Mouse (Mus musculus) monocyte, adult 2 months (primary cell): ENCODE data around the gene Dpm1.

Experiments used
- DNase-seq, 2 experiments: peaks; one replicate each; pipeline ENCODE4 v3.0.0; 2022; ENCODE audit warnings: low spot score in 2 of 2, low read depth in 1 of 2

Gene Dpm1

DNA sequence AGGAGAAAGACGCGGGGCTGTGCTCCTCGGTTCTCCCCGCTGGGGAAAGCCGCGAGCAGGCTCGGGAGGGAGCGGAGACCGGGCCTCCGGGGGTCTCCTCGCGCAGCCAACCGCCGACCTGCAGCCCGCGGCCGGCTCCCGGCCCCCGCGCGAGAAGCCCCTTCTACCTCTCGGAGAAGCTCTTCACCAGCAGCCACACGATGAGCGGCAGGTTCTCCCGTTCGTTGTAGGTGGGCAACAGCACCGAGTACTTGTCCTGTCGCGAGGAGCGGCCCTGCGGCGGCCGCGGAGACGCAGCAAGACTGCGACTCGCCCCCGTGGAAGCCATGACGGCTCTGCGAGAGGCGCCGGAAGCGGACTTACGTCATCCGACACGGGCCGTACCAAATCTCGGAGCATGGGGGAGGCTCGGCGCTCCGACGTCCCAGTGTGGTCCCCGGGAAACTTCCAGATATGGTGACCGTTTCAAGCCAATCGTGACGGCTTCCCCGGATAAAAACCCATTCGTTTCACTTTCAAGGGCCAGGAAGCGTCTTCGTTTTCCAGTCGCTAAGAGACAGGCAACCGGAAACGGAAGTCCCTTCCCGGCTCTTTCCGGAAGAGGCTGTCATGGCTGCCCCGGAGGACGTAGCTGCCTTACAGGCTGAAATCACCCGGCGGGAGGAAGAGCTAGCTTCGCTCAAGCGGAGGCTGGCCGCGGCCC, at the start of gene Dpm1, which contains the start of the genes Gm20716 and Mocs3:
TSS of gene Dpm1 (minus strand) at position 566 of the 703 bp plus-strand sequence.
TSS of gene Gm20716 (minus strand) at position 339 of the 703 bp plus-strand sequence.
TSS of gene Mocs3 (plus strand) at position 597 of the 703 bp plus-strand sequence.
- peak; percentile 64 to 84 for DNase-seq

DNA sequence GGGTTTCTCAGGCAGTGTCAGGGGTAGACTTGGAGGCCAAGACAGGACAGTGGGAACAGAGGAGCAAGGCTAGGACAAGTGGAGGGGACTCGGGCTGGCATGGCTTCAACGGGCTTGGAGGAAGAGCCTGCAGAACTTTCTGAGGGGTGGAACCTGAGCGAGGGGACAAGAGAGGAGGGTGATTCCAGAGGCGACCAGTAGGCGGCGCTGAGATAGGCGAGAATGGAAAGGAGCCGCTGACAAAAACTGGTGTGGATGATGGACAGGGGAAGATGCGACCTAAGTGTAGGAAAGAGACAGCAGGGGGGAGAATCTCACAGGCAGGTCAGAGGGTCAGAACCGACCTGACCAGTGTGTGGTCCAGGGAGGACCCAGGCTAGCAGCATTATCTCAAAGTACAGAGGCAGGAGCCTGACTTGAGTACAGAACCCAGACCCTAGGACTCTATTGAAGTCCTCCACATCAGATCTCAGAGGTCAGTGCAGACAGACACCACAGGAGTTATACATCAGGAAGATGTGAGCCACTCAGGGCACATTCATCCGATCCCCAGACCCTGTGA, 44.1 kb upstream of the Dpm1 start:
- DNase-seq = peak; percentile 22 to 60

- no peak for DNase-seq
These were observed 43.0 kb upstream of the Dpm1 start for GRCm38 (mm10) chr2:168273387-168273786.

GRCm38 (mm10) chr2:168268033-168268432, 37.6 kb upstream of the Dpm1 start:
- DNase-seq = no peak

DNA sequence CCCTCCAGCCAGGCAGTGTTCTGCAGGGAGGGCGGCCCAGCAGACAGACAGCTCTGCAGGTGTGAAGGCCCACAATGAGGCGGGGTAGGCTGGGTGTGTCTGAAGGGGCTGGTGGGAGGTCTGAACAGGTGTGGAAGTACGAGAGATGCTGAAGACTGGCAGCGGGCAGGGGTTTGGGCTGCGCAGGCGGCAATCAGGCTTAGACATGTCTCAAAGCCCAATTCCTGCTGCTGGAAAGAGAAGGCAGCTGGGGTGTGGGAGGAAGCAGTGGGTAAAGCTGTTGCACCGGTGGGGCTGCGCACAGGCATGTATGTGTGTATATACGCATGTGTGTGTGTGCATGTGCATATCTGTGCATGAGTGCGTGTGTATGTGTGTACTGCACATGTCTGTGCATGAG, 30.5 kb upstream of the Dpm1 start:
- no peak for DNase-seq

- DNase-seq = no peak
These were observed 29.7 kb upstream of the Dpm1 start for GRCm38 (mm10) chr2:168260124-168260523.

DNA sequence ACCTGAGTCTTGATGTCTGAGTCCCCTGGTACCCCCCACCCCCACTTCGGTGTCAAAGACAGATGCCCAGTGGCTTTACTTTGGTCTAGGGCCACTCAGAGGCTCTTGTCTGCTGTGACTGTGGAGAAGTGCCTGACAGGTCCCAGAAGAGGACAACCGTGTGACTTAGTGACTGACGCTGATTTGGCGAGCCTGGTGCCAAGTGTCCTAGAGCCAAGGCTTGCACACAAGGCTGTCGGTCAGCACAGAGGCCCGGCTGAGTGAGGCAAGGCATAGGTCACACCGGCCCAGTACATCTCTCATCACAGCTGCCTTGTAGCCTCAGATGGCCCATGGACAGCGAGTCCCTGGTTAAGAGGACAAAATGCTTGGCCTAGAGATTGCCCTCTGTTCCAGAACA, 28.7 kb upstream of the Dpm1 start:
- no peak for DNase-seq

- no peak for DNase-seq
These were observed 26.8 kb upstream of the Dpm1 start for GRCm38 (mm10) chr2:168257188-168257587.

- no peak for DNase-seq
These were observed 26.1 kb upstream of the Dpm1 start for GRCm38 (mm10) chr2:168256506-168256905.

DNA sequence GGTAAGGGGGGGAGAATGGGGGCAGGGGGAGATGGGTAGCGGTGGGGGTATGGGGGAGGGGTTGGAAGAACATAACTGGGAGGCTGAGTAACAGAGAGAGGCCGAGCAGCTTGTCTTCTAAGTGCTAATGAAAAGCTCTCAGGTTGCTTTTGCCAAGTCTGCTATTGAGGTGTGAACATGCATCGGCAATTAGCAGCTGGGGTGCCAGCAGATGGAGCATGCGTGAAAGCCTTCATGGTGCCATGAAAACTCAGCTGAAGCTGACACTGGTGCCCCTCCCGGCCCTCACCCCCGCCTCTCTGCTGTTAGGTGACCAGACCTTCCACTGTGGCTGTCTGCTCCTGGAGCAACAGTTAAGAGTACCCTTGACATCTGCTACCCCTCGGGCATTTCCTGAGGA, 23.4 kb upstream of the Dpm1 start:
- no peak for DNase-seq

DNA sequence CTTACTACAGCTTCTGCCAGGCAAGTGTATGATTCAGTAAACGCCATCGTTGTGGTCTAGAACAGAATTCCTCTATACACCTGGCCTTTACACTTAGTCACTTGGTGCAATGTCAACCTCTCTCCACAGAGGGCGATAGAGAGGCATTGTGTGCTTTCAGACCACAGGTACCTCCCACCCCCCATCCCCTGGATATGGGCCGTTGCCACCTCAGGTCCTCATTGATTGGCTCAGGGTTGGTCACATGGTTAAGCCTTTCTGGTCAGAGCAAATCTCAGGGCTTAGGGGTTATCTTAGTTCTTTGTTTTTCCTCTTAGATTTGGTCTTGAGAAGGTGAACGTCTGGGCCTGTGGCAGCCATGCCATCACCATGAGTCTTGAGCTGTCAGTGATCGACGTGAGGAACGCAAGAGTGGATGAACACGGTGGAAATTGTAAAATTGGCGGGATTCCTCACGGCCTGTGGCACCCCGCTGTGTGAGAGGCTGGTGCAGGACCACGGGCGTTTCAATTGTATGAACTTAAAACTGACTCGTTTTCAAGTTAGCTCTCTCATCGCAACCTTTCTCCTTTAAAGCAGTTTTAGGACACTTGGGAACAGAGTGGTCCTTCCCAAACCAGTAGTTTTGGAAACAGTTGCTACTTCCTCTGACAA, 22.4 kb upstream of the Dpm1 start:
- no peak for DNase-seq

- DNase-seq = peak; percentile 34 to 66
These were observed 19.9 kb upstream of the Dpm1 start for GRCm38 (mm10) chr2:168250270-168250669.

- peak in 1 of 2 experiments; percentile 16 for DNase-seq
These were observed 18.5 kb upstream of the Dpm1 start for GRCm38 (mm10) chr2:168248856-168249245.

- no peak for DNase-seq
These were observed 17.9 kb upstream of the Dpm1 start for GRCm38 (mm10) chr2:168248167-168248855.

GRCm38 (mm10) chr2:168245571-168245970, 15.2 kb upstream of the Dpm1 start:
- DNase-seq = no peak

- no peak for DNase-seq
These were observed 12.9 kb upstream of the Dpm1 start for GRCm38 (mm10) chr2:168243278-168243677.

- DNase-seq = no peak
These were observed 12.4 kb upstream of the Dpm1 start for GRCm38 (mm10) chr2:168242841-168243240.

GRCm38 (mm10) chr2:168238335-168238734, 7.9 kb upstream of the Dpm1 start:
- no peak for DNase-seq

- DNase-seq = no peak
These were observed 2.9 kb upstream of the Dpm1 start for GRCm38 (mm10) chr2:168233286-168233685.

GRCm38 (mm10) chr2:168231471-168231829, 1.1 kb upstream of the Dpm1 start:
- DNase-seq = no peak

DNA sequence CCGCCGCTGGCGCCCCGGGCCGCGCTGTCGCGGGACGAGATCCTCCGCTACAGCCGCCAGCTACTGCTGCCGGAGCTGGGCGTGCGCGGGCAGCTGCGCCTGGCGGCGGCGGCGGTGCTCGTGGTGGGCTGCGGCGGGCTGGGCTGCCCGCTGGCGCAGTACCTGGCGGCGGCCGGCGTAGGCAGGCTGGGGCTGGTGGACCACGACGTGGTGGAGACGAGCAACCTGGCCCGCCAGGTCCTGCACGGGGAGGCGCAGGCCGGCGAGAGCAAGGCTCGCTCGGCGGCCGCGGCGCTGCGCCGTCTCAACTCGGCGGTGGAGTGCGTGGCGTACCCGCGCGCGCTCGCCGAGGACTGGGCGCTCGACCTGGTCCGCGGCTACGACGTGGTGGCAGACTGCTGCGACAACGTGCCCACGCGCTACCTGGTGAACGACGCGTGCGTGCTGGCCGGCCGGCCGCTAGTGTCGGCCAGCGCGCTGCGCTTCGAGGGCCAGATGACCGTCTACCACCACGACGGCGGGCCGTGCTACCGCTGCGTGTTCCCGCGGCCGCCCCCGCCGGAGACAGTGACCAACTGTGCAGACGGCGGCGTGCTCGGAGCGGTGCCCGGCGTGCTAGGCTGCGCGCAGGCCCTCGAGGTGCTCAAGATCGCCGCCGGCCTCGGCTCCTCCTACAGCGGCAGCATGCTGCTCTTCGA, 531 bp upstream of the Dpm1 start:
- DNase-seq = no peak
